Mouse (Mus musculus): ENCODE data around the gene Ptpn7.
"Not testable (repeated sequence)": the region's sequence is repeated elsewhere in the genome, so short reads cannot be mapped to it uniquely, and the experiment has no call there.

Gene Ptpn7

GRCm38 (mm10) chr1:135188197-135188596 is 55.7 kb downstream of the Ptpn7 start:
- DNase-seq: no peak

DNA sequence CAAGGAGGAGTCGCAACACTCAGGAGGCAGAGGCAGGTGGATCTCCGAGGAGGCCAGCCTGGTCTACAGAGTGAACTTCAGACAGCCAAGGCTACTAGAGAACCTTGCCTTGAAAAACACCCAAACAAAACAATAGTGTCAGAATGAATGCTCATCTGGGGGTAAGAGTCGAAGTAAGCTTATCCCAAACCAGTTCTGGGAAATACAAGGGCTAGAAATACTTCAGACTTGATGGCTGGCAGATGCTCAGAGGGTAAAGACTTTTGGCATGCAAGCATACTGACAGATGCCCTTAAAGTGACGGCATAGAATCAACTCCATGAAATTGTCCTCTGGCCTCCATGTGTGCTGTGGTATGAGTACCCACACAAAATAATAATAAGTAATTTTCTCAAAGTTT is 56.7 kb downstream of the Ptpn7 start:
- no peak for DNase-seq

DNA sequence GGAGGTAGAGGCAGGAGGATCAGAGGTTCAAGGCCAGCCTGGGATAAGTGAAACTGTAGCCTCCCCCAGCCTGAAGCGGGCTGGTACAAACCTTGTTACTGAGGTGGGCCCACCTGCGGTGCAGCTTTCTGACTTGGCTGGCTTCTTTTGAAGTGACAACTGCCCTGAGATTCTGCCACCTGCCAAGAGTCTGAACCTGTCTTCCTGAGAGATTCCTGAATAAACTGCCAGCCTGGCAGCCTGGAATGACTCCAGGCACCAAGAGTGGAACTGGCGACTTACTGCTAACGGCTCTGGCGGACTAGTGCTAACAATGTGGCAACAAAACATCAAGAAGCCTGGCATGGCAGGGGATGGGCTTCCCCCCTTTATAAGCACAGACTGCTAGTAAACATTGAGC is 61.8 kb downstream of the Ptpn7 start:
- not testable (repeated sequence) for DNase-seq

Data from thymus, postnatal 4 days (tissue).